Comparison of ENCODE assay signal across 8 mouse cellular contexts in the genomic region with DNA sequence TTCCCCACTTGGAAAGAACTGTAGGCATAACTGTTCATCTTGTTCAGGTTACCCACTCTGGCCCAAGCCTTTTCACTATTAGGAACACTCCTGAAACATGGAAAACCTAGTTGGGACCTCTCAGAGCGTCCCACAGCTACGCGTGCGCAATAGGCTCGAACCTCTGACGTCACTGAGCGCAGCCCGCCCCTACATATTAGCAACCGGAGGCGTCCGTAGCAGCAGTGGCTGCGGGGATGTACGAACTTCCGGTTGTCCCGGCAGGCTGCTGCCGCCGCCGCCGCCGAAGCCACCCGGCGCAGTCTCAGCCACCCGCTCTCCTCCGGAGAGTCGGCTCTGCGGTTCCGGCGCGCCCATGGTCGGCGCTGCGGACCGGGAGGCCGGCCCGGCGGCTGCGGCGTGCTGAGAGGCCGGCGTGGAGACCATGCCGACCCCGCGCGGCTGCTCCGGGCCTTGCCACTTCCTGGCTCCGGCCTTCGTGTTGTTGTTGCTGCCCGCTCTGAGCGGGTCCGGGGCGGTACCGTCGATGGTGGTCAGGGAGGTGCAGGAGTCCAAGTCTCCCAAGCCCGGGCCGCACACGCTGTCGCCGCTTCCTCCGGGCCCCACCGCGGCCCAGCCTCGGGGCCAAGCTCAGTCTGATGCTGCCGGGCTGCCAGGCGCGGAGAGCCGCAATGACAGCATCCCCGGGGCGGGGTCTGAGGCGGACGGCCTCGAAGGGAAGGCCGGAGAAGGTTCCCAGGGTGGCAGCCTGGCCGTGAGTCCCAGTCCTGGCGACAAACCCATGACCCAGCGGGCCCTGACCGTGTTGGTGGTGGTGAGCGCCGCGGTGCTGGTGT. TPM values are rescaled to one million over a fixed set of nuclear protein-coding genes. Genes with fewer than 3 reads are reported as not detected.
DNase-seq lines count a peak whose midpoint lies in the region; ATAC-seq and TF ChIP-seq lines count a peak whose summit lies in the region.

A gene (plus strand): TSS at position 231 of the 836 bp plus-strand sequence.

- no peak for TF ChIP-seq CTCF in brain, embryonic 14.5 days (IDR thresholded peaks at IDR 0.05; ENCODE audit: borderline replicate concordance, extremely low read depth, insufficient read depth, insufficient read length)
- TF ChIP-seq CTCF in liver, adult 2 months (IDR thresholded peaks at IDR 0.05; ENCODE audit: low read depth, low read length) = no peak

- H3K4me1 ChIP-seq in erythroblast, embryonic 14.5 days (ENCODE audit: control insufficient read depth) = peaks cover 15% of the 10 kb centered on the region
- H3K4me1 ChIP-seq in heart, embryonic 11.5 days (ENCODE audit: control insufficient read depth, insufficient read depth, low read length) = 0 out of 2 replicates have a peak, but pooled peaks cover 5% of the 10 kb centered on the region
- peaks cover 13% of the 10 kb centered on the region; the same call in 1 of the 2 replicates for H3K4me1 ChIP-seq in kidney, embryonic 16.5 days (ENCODE audit: insufficient read depth, low read length)
- H3K4me1 ChIP-seq in liver, adult 2 months (ENCODE audit: control insufficient read depth, insufficient read depth, low read length) = peaks cover 8% of the 10 kb centered on the region

- under 1% methylated on average over 75 of the region's 79 CpGs for WGBS in heart, embryonic 11.5 days (ENCODE audit: insufficient replicate concordance)
- under 1% methylated on average over 78 of the region's 79 CpGs for WGBS in kidney, embryonic 16.5 days
- under 1% methylated on average over 79 of the region's 79 CpGs for WGBS in liver, adult 2 months

- peak within 1 kb of the TSS; percentile 95 for H3K4me2 ChIP-seq in heart, embryonic 11.5 days
- H3K4me2 ChIP-seq in kidney, embryonic 16.5 days (replicated peaks; ENCODE audit: low read depth, low read length) = peak within 1 kb of the TSS; percentile 95
- peak within 1 kb of the TSS; percentile 96 for H3K4me2 ChIP-seq in myocyte (ENCODE audit: low read depth)

- no peaks in the 10 kb centered on the region for H3K36me3 ChIP-seq in erythroblast, embryonic 14.5 days (ENCODE audit: control insufficient read depth)
- no peaks in the 10 kb centered on the region for H3K36me3 ChIP-seq in heart, embryonic 11.5 days (ENCODE audit: control insufficient read depth, insufficient read depth, low read length)
- no peaks in the 10 kb centered on the region for H3K36me3 ChIP-seq in kidney, embryonic 16.5 days (ENCODE audit: insufficient read depth, low read length)
- no peaks in the 10 kb centered on the region for H3K36me3 ChIP-seq in liver, adult 2 months (ENCODE audit: control insufficient read depth, insufficient read depth, low read length)
- no peaks in the 10 kb centered on the region for H3K36me3 ChIP-seq in myocyte (ENCODE audit: control insufficient read depth, insufficient read depth)
- H3K36me3 ChIP-seq in splenic B cell, adult 2 months (ENCODE audit: control insufficient read depth, insufficient read depth, low read length, poor library complexity, severe bottlenecking) = no peaks in the 10 kb centered on the region

- no peaks in the 10 kb centered on the region for H3K9me3 ChIP-seq in erythroblast, embryonic 14.5 days (ENCODE audit: control insufficient read depth, low read length)
- no peaks in the 10 kb centered on the region for H3K9me3 ChIP-seq in heart, embryonic 11.5 days (replicated peaks; ENCODE audit: control insufficient read depth, low read length)
- H3K9me3 ChIP-seq in kidney, embryonic 16.5 days (ENCODE audit: low read length) = no peaks in the 10 kb centered on the region

- peak; percentile 98 for ATAC-seq in heart, embryonic 11.5 days (replicated peaks; ENCODE audit: insufficient number of reproducible peaks, low FRiP score, low TSS enrichment)
- ATAC-seq in kidney, embryonic 16.5 days (ENCODE audit: low FRiP score, low TSS enrichment) = peak; percentile 100

- peak; percentile 83 for TF ChIP-seq POLR2A in brain, embryonic 14.5 days (IDR thresholded peaks at IDR 0.05; ENCODE audit: borderline replicate concordance, extremely low read depth, insufficient read depth, insufficient read length, poor library complexity, severe bottlenecking)
- peak; percentile 23; the same call in 1 of the 2 replicates for TF ChIP-seq POLR2A in liver, adult 2 months (IDR thresholded peaks at IDR 0.05; ENCODE audit: extremely low read depth, insufficient read depth, low read length)
- TF ChIP-seq POLR2A in myocyte (IDR thresholded peaks at IDR 0.05; ENCODE audit: insufficient read length, low read depth) = peak; percentile 74

- no peaks in the 10 kb centered on the region for H3K27me3 ChIP-seq in erythroblast, embryonic 14.5 days (ENCODE audit: control insufficient read depth)
- H3K27me3 ChIP-seq in heart, embryonic 11.5 days (ENCODE audit: control insufficient read depth, insufficient read depth, low read length) = no peaks in the 10 kb centered on the region
- no peaks in the 10 kb centered on the region for H3K27me3 ChIP-seq in kidney, embryonic 16.5 days (ENCODE audit: insufficient read depth, low read length)
- H3K27me3 ChIP-seq in liver, adult 2 months (ENCODE audit: control insufficient read depth, insufficient read depth, low read length) = no peaks in the 10 kb centered on the region
- H3K27me3 ChIP-seq in myocyte (ENCODE audit: control insufficient read depth, insufficient read depth, insufficient read length) = no peaks in the 10 kb centered on the region
- H3K27me3 ChIP-seq in splenic B cell, adult 2 months (ENCODE audit: control insufficient read depth, insufficient read depth, low read length, poor library complexity, severe bottlenecking) = no peaks in the 10 kb centered on the region

- H3K4me3 ChIP-seq in erythroblast, embryonic 14.5 days (replicated peaks) = peak within 1 kb of the TSS; percentile 88
- peak within 1 kb of the TSS; percentile 96 for H3K4me3 ChIP-seq in heart, embryonic 11.5 days (ENCODE audit: low read depth, low read length)
- peak within 1 kb of the TSS; percentile 90 for H3K4me3 ChIP-seq in kidney, embryonic 16.5 days (ENCODE audit: low read length)
- H3K4me3 ChIP-seq in liver, adult 2 months (ENCODE audit: insufficient read depth, low read depth, low read length) = peak within 1 kb of the TSS; percentile 68
- peak within 1 kb of the TSS; percentile 45 for H3K4me3 ChIP-seq in myocyte

- DNase-seq in B cell, adult 2 months = peak; percentile 94
- DNase-seq in brain, embryonic 14.5 days (ENCODE audit: low read depth) = peak; percentile 97
- peak; percentile 80 for DNase-seq in liver, adult 2 months (ENCODE audit: extremely low read depth, low read depth, low spot score)
- DNase-seq in splenic B cell, adult 2 months (ENCODE audit: low read depth, low spot score) = peak; percentile 94

- H3ac ChIP-seq in myocyte (ENCODE audit: control insufficient read depth, insufficient read length) = peak within 1 kb of the TSS; percentile 57

- H3K9ac ChIP-seq in heart, embryonic 11.5 days (ENCODE audit: low read depth, low read length) = peak within 1 kb of the TSS; percentile 89
- peak within 1 kb of the TSS; percentile 93 for H3K9ac ChIP-seq in kidney, embryonic 16.5 days (replicated peaks; ENCODE audit: low read length)
- H3K9ac ChIP-seq in liver, adult 2 months (ENCODE audit: low read depth, low read length) = peak within 1 kb of the TSS; percentile 87

- H3K27ac ChIP-seq in heart, embryonic 11.5 days (ENCODE audit: low read depth, low read length) = peak within 1 kb of the TSS; percentile 54
- H3K27ac ChIP-seq in kidney, embryonic 16.5 days (ENCODE audit: low read length) = peak within 1 kb of the TSS; percentile 70
- H3K27ac ChIP-seq in liver, adult 2 months (replicated peaks; ENCODE audit: insufficient read depth, low read depth, low read length) = peak within 1 kb of the TSS; percentile 43

- H3K79me2 ChIP-seq in liver, adult 2 months (ENCODE audit: control insufficient read depth, insufficient read depth, low read length) = peaks cover 3% of the 10 kb centered on the region; the same call in 1 of the 2 replicates
- H3K79me2 ChIP-seq in myocyte (ENCODE audit: control insufficient read depth, insufficient read depth) = no peaks in the 10 kb centered on the region

TF ChIP-seq in myocyte, 11 proteins besides CTCF, POLR2A, EP300 and RAD21:
- TF ChIP-seq REST (IDR thresholded peaks at IDR 0.05; ENCODE audit: insufficient read depth, insufficient read length) (no peak), CEBPB (IDR thresholded peaks at IDR 0.05; ENCODE audit: insufficient read depth, poor library complexity, severe bottlenecking) (no peak), TCF12 (IDR thresholded peaks at IDR 0.05; ENCODE audit: insufficient read depth, poor library complexity, severe bottlenecking) (no peak), MYOD1 (IDR thresholded peaks at IDR 0.05; ENCODE audit: control insufficient read depth in 1 of 3, insufficient read length in 2 of 3, low read depth in 2 of 3) (no peak), SRF (IDR thresholded peaks at IDR 0.05; ENCODE audit: control insufficient read depth, insufficient read length, low read depth) (peak; percentile 19), POLR2AphosphoS2 (IDR thresholded peaks at IDR 0.05; ENCODE audit: insufficient read length, low read depth) (peak; percentile 33), MYOG (IDR thresholded peaks at IDR 0.05; ENCODE audit: control insufficient read depth in 1 of 3, insufficient read depth in 1 of 3, insufficient read length in 2 of 3, low read depth in 2 of 3) (peak in 1 of 3 experiments; percentile 2), E2F4 (IDR thresholded peaks at IDR 0.05; ENCODE audit: insufficient read depth) (no peak)

RNA-seq across cellular contexts. Expression of the gene that starts here (rescaled TPM):
- 13.6 and 14.9 TPM in 2 replicates for polyA plus RNA-seq in brain, embryonic 14.5 days (2012; rRNA removed)
- 0.27 and 0.36 TPM in 2 replicates for polyA plus RNA-seq in erythroblast, embryonic 14.5 days (2012)
- polyA plus RNA-seq in heart, embryonic 11.5 days (2014; fragmentation: Nextera tagmentation; extraction: Ambion mirVana) = 18.7 and 19.6 TPM in 2 replicates
- polyA plus RNA-seq in kidney, embryonic 16.5 days (2015; fragmentation: Nextera tagmentation; extraction: Ambion mirVana) = 24.5 and 27.9 TPM in 2 replicates
- total RNA-seq in liver, adult 2 months (2014; rRNA removed) = 11.0 and 12.4 TPM in 2 replicates
- 8.1 and 11.1 TPM in 2 replicates for polyA plus RNA-seq in liver, adult 2 months (2012; rRNA removed)
- 16.0 TPM for polyA plus RNA-seq in myocyte (2012; fragmentation: generic; extraction: Trizol)

Comparison
In these comparisons a context has a peak if more than half of its experiments do, and no peak if none do; other contexts are left out.
1. Peak in every context shown above with its lines: DNase-seq, ATAC-seq, H3K4me3 ChIP-seq and H3K27ac ChIP-seq.
2. POLR2A ChIP-seq: peak in every context shown above with its lines; median percentile 83 in brain, embryonic 14.5 days; 74 in myocyte; 23 in liver, adult 2 months.
3. H3K4me3 ChIP-seq: peak in every context shown above with its lines; median percentile 96 in heart, embryonic 11.5 days; 90 in kidney, embryonic 16.5 days; 88 in erythroblast, embryonic 14.5 days; 68 in liver, adult 2 months; 45 in myocyte.